Mouse (Mus musculus): ENCODE measurements at regions not wholly inside any gene's neighbourhood (a gene's known extent, or its start where the extent isn't known, plus 50 kb on each side); places are given as distances from the start of the nearest gene placed in this dataset.

DNA sequence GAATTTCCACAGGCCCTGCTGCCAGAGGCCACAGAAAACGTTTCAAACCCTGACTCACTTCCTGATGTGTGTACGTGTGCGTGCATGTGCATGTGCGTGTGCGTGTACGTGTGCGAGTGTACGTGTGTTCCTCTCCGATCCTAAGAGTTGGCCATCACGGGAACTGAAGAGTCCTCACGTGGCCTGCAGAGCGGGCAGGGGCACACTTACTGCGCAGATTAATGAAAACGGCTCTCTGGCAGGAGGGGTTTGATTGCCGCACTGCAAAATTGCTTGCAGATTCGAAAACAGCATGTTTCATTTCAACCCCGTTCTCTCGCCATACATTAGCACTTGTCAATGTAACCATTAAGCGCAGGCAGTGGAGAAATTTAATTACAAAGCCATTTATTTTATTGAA lies 135.0 kb upstream of the Six2 start:
- DNase-seq: no peak

DNA sequence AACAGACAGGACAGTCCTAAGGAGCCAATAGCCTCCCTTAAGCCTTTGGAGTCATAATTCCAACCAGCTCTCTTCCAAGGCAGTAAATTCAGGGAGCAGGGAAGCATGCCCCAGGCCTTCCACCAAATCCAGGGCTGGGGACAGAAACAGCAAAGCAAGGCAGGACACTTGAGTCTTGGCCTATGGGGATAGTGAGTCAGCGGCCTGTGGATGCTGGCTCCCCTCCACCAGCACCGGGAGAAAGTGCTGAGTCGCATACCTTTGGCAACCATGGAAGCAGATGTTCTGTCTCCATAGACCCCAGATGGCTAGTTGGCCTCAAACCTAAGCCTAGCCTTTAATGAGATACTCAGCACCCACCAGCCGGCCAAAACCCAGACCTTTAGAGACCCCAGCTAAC lies 133.8 kb upstream of the Six2 start:
- DNase-seq: no peak

DNA sequence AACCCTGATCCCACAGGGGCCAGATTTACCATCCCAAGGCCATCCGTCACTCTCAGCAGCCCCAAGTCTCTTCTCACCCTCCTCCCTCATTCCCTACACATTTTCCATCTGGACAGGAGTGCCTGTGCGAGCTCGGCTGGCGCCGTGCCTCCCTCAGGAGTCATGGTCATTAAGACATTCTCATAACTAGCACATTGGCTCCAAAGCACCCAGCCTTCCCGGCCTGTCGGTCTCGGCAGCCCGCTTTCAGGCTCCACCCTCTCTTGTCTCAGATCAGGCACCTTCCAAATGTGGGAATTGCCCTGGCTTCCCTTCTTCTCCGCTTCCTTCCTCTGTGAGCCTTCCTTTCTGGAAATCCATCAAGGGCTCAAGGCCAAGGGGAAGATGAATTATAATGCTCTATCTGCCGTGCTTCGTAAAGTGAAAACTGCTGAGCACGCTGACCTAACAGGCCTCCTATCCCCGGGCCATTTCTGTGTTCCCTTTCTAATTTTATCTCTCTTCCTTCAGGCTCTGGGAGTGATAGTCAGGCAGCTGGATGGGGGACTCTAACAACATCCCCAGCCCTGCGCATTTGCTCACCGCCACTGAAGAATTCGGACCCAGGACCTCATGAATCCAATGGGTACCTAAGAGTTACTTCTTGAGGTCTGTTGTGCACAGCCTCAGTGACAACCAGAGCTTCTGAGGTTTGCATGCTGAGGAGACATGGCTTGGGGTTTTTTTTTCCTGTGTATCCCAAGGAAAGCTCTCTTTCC lies 130.2 kb upstream of the Six2 start:
- DNase-seq: no peak

DNA sequence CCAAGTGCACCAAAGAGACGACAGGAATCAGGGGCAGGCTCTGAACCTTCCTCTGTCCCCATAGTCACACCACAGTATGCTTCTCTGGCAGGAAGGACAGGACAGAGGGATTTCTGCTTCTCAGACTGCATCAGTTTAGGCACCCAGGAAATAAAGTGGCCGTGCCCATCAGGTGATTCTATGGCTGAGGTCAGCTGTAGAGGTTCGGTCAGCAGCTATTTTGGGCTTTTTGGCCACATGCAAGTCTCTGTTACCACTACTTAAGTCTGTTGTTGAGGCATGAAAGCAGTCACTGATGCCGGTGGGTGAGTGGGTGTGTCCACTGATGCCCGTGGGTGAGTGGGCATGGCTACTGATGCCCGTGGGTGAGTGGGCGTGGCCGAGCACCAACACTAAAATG lies 128.4 kb upstream of the Six2 start:
- DNase-seq: no peak

DNA sequence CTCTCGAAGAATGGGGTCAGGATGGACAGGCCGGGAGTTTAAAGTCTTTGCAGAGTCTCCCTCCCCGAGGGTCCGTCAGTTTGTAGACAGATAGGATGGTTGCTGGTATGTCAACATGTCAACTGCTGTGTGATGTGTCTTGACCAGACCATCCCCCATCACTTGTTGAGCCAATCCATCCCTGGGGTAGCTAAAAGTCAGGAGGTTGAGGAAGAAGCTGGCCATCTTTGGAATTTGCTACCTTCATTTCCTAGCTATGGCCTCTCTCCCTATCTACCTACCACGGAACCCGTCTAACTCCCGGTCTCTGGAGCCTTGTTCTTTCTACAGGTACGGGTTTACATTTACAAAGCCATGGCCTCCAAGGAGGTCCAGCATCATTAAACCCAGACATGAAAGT lies 128.0 kb upstream of the Six2 start:
- no peak for DNase-seq

DNA sequence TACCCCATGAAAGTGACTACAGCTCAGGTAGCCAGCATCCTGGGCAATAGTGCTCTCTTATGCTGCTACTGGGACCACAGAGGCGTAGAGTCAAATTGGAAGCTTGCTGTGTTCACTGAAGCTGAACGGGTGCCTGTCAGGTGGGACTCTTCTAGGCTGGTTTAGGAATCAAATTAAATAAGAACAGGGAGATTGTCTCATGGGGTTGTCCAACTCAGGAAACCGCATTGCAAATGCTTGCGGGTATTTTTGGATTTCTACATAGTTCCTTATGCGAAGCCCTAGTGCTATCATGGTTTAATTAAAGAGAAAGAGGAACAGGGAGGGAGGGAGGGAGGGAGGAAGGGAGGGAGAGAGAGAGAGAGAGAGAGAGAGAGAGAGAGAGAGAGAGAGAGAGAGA lies 120.5 kb upstream of the Six2 start:
- DNase-seq: no peak

DNA sequence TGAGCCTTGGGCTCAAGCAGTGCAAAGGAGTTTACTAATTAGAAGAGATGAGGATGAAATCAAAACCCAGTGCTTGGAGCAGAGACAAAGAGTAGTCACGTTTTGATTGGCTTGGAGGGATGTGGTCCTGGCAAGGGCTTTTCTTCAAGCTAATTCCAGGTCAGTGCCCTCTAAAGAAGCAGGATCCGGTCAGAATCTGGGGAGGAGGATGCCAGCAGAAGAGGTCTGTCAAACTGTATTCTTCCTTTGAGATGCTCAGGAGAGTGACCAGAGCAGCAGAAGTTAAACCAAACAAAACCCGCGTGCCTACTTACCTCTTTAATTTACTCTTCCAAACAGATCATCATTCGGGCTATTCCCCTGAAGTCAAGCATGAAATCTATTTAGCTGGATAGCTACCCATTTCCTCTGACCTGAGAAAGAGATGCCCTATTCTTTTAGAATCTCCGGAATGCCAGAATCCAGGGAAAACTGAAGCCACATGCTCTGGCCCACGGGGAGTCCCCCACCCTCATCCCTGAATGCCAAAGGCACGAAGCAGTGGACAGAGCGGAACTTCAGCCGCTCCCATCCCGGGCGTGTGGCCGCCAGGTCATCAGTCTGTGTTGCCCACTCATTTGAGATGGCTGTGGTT lies 117.8 kb upstream of the Six2 start:
- DNase-seq: no peak

DNA sequence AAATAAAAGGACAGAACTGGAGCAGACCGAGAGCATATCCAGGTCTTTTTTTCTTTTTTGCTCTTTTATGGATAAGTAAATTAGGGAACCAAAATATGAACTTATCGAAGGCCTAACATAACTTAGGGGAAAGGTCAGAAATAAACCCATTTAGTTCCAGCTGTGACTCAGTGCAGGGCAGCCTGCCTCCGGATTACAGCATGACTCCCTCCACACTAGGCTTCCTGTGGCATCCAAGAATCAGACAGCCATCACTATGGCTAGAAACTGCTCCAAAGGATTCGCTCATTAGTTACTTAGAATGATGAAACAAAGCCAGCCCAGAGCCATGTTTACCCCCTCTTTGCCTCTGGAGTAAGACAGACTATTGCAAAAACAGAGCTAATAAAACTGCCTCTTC lies 116.6 kb upstream of the Six2 start:
- no peak for DNase-seq

DNA sequence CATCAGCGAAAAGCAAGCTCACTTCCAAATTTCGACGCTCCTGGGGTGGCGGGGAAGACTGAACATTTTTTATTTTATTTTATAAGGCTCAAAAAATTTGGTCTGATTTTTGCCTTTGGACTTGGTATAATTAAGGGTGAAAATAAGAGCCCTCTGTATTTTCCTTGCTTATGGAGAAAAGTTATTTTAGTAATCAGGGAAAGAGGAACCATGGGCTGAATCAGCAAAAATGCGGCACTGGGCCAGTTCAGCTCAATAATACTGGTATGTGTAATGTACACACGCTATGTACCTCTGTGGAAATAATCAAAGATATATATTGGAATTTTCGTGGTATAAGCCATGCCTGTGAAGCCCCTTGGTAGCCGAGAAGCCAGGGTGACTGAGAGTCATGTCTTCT lies 113.7 kb upstream of the Six2 start:
- DNase-seq: no peak

DNA sequence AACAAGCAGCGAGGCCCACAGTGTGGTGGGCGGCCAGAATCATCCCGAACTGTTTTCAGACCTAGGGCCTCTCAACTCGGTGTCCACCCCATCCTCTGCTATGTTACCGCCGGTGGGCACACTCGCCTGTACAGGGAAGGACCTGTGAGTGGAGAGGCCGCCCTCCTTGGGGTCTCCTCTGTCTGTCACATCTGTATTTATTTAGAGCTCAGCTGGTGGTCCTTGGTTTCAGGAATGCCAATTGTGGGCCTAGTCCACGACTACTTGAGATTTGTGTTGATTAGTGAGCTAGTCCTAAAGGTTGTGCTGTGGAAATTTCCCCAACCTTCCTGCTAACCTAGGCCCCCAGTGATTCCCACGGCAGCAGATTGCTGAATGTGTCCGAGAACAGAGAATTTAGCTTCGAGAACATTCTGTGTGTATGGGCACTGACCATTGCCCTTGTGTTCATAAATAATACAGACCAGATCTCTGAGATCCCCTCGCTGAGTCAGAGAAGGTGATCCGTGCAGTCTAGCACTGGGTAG lies 113.1 kb upstream of the Six2 start:
- DNase-seq: no peak

DNA sequence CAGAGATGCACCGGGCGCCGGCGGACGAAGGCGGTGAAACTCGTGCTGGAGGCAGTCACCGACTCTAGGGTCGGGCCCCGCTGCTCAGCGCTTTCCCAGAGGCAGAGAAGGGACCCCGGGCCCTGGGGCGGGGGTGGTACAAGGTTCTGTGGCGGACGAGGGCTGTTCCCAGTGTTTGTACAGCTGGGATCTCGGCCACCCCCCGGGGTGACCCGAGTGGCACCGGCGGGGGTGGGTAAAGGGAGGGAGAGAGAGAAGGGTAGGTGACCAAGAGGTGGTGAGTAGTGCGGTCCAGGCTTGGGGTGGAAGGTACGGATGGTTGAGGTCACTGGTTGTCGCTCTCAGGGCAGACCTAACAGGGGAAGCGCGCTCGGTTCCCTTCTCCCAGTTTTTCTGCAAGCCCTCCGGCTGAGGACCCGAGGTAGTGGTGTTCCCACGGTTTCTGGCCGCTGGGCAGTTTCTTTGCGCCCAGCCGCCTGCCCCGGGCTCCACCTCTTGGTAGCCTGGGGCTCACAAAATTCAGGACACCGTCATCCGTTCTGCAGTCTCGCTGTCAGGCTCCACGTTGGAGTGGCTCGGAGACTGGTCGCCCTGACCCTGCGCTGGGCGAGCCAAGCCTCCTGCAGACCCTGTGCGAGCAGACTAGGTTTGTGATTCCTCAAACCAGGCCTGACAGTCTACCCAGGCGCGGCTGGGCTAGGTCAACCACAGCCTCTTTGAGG lies 112.4 kb upstream of the Six2 start:
- DNase-seq: no peak

DNA sequence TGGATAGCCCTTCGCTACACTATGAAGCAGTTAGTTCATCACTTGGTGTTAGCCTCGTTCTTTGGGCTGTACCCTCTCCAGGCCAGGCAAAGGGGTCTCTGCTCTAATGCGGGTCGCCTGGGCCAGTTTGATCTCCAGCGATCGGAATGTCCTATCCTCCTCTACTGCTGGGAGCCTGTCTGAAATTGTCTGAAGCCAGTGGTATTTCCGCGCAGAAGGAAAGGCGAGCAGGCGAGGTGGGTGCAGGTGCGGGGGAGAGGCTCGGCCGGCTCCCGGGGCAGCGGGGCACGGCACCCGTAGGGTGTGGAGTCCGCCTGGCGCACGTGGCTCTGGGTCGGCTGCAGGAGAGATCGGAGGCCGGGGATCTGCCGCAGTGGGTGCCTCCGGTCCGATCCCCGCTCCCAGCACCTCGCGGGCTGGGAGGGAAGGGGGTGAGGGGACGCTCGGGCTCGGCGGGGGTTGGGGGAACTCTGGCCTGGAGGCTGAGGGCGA lies 111.8 kb upstream of the Six2 start:
- DNase-seq: no peak

DNA sequence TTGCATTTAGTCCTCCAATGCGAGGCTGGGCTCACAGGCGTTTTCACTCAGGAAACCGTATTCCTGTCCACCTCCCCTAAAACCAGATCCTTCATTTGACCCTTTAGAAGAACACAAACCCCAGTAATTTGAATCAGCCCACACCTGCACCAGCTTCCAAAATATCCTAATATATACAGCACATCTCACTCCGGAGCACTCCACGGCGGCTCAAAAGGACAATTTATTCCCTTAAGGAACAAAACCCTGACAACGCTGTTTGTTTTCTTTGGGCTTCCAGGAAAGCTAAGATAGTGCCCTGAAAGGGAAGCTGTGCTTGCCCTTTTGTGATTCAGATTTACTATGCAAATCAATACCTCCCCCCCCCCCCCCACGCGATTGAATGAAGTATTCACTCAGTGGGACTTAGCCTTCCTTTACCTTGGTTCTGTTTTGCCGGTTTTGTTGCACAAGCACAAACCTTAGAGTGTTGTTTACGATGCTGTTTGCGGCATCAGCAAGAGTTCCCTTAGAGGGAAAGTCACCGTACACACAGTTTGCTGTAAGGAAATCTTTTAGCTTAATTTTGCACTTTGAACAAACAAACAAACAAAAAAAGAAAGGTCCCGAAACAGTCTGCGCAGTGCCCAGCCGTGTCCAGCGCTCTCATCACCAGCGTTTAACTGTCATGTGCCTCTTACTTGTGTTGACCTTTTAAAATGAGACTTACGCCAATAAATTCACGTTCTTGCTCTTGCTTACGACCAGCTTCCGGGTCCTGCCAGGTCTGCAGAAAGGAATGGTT lies 111.2 kb upstream of the Six2 start:
- DNase-seq: no peak

DNA sequence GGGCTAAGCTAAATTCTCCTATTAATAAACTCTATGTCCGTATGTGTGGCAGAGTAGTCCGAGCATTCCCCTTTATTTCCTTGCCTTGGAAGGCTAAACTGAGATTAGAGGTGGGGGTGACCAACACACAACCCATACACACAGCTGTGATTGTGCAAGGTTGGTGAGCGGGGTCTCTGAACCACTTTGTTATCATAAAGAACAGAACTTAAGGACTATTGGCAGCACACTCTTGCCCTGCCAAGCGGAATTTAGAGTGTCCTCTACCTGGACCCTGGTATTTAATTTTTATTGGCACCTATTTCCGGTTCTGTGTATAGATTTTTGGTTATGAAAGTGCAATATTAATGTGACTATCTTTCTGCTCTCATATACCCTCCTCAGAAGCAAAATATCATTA lies 109.7 kb upstream of the Six2 start:
- DNase-seq: no peak

DNA sequence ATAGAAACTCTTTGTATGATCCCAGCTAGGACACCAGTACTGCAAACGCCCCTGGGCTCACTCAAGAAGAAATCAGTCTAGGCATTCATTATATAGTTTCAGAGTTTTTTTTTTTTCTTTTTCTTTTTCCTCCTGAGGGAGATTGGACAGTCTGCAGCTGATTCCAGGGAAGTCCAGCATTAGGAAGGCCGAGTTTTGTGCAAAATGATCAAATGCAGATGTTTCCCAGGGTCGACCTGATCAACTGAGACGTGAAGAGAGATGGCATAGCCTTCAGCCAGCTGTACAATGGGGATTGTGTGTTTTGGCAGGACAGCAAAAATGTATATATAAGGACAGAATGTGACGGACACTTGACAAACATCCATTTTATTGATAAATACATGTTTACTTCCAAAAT lies 107.7 kb upstream of the Six2 start:
- DNase-seq: no peak

DNA sequence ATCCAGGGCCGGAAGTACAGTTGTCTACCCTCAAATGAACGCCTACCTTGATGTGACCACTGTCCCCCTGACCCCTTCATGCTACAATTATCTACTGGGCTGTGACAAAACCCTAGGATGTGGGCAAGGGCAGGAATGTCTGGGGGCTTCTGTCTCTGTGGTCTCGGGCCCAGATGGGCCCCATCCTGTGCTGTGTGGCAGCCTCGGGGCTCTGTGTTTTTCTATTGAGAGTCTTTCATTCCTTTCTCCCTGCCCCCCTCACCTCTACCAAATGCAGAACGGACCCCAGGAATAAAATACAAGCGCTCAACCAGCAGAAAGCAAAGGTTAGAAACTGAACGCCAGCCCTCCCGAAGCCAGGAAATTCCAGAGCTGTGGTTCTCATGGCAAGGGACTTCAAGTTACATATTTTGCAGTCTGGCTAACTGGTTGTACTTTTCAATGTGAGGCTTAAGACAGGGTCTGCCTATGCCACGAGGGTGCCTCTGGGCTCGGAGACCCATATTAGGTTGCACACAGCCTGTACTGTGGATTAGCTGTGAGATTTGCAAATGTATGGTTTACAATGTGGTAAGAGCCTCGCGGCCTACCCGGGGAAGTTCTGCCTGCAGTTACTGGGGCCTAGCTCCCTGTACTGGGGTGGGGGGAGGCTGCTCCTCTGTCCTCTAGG lies 97.7 kb upstream of the Six2 start:
- no peak for DNase-seq

DNA sequence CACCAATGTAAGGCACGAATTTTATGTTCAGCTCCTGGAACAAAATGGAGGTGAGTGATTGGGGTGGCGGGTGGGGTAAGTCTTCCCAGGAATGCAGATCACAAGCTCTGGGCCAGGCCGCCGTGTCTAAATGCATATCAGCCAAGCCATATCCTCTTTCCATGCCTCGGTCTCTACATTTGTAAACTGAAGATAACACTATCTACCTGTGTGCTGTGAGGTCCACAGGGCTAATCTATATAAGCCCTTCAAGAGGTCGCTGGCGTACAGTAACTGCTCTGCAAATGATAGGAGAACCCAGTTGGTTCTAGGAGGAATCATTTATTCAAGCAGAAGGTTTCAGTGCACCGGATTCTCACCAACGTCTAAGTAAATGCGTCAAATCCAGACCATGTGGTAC lies 92.4 kb upstream of the Six2 start:
- no peak for DNase-seq

DNA sequence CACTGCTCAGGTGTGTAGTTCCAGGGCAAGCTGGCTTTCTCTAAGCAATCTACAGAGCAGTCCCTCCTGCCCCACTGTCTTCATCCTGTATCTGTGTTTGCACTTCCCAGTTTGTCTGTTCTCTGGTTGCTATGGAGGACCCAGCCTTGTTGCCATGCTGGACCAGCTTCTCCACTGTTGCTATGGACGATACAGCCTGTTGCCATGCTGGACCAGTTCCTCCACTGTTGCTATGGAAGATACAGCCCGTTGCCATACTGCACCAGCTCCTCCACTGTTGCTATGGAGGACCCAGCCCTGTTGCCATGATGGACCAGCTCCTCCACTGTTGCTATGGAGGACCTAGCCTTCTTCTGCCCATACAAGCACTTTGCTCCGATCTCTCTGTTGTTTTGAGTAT lies 88.8 kb upstream of the Six2 start:
- no peak for DNase-seq

DNA sequence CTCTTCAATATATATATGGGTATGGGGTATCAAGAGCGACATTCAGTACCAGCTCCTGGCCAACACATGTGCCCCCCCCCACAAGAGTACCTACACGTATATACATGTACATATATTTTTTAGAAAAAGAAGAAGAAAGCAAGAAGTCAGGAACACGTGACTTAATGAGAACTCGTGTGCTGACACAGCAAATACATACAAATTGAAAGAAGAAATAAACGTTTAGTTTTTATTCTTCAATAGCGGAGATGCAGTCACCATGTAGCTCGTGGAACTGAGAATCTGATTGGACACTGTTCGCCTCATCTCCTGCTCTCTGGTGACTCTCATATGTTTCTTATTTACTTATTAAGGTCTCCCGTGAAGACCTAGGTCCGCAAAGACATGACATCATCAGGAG lies 80.3 kb upstream of the Six2 start:
- no peak for DNase-seq

DNA sequence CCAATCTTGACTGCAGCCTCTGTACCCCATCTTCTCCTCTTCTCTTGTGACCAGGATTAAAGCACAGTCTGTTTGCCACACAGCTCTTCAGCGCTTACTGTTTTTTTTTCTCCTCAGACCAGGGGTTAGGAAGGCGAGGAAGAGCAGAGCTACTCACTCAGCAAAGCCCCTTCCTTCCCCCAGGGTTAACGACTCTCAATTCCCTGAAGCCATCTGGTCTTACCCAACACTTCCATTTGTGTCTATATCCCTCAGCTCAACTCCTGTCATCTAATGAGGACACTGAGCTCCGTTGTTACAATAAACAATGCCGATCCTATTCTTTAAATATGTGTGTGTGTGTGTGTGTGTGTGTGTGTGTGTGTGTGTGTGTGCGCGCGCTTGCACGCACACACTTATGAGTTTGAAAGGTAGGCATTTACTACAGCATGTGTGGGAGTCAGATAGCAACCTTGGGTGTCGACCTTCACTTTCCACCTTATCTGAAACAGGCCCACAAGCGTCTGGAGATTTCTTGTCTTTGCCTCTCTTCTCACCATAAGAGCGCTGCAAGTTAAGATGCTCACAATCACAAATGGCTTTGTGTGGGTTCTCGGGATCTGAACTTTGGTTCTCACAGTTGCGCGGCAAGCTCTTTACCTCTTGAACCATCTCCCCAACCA lies 79.3 kb upstream of the Six2 start:
- DNase-seq: no peak

DNA sequence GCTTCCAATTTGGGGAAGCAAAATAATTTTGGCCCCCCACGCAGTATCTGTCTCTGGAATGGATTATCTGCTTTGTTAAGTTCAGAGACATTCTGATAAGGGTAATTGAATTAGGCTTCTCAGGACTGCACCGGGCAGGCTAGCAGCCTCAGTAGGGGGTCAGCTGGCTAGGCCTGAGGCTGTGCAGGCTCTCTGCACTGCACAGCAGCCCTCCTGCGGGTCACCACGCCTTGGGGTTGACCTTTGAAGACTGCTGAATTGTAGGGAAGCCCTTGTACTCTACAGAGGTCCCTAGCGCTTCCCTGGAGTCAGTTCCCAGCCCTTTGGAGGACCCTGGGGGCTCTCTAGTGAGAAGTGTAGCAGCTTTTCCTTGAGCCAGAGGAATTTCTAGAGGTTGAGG lies 78.5 kb upstream of the Six2 start:
- no peak for DNase-seq

Measured in adrenal gland, adult 8-10 months (tissue).